Mouse (Mus musculus): Measurements from ENCODE around the gene Hbb-bs. TPM values are rescaled to one million over a fixed set of nuclear protein-coding genes. Genes with fewer than 3 reads are reported as not detected.
A peak's percentile ranks its signal among the peaks of the same experiment; 100 is the strongest.
"Not testable (repeated sequence)": the region's sequence is repeated elsewhere in the genome, so short reads cannot be mapped to it uniquely, and the experiment has no call there.

The Hbb-bs gene
- polyA plus RNA-seq, 1 experiment from 2014 or later: 3,810 TPM

DNA sequence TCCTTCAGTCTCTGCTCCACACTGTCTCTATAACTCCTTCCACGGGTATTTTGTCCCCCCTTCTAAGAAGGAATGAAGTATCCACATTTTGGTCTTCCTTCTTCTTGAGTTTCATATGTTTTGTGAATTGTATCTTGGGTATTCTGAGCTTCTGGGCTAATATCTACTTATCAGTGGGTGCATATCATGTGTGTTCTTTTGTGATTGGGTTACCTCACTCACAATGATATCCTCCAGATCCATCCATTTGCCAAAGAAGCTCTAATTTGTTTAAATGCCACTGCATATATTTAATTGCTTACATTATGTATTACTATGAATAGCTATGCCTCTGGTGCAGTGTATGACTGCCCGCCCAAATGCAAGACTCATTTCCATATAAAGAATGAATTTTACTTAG, 19.8 kb downstream of the Hbb-bs start:
- not testable (repeated sequence) for H3K9ac ChIP-seq (ENCODE audit: low read length); H3K27ac ChIP-seq (ENCODE audit: low read depth, low read length); H3K36me3 ChIP-seq (ENCODE audit: control insufficient read depth, insufficient read depth, low read length); H3K9me3 ChIP-seq (replicated peaks; ENCODE audit: control insufficient read depth, low read length); H3K4me1 ChIP-seq (ENCODE audit: control insufficient read depth, insufficient read depth, low read length); H3K4me3 ChIP-seq (ENCODE audit: low read depth, low read length); ATAC-seq; DNase-seq (ENCODE audit: low spot score); H3K4me2 ChIP-seq (ENCODE audit: low read length); H3K27me3 ChIP-seq (replicated peaks; ENCODE audit: control insufficient read depth, insufficient read depth, low read length)
- 64% methylated on average over 2 of the region's 2 CpGs for WGBS

DNA sequence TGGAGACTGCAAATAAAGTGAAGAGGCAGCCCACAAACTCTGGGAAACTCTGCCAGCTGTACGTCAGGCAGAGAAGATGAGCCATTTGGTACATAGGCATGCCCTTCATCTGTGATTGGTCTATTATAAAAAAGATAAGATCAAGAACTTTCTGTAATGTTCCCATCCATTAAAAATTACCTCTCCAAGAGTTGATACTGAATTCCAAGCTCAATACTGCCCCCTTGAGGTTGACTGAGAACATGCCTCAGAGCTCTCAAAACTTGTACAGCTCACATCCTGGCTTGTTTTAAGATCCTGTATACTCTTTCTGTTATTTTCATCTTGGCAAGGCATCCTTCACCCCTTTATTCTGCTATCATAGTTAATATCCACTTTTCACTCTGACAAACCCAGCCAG, 21.0 kb downstream of the Hbb-bs start:
- Histone ChIP-seq H3K4me2 (ENCODE audit: low read length) (no peak overlapping the region), H3K9me3 (replicated peaks; ENCODE audit: control insufficient read depth, low read length) (no peaks in the 10 kb centered on the region), H3K9ac (ENCODE audit: low read length) (no peak overlapping the region), H3K4me3 (ENCODE audit: low read depth, low read length) (no peak overlapping the region), H3K27ac (ENCODE audit: low read depth, low read length) (no peak overlapping the region), H3K27me3 (replicated peaks; ENCODE audit: control insufficient read depth, insufficient read depth, low read length) (no peaks in the 10 kb centered on the region), H3K36me3 (ENCODE audit: control insufficient read depth, insufficient read depth, low read length) (no peaks in the 10 kb centered on the region), H3K4me1 (ENCODE audit: control insufficient read depth, insufficient read depth, low read length) (no peaks in the 10 kb centered on the region)
- ATAC-seq: no peak
- DNase-seq (ENCODE audit: low spot score): peak; percentile 63
- WGBS: 62% methylated on average over 1 of the region's 1 CpGs

DNA sequence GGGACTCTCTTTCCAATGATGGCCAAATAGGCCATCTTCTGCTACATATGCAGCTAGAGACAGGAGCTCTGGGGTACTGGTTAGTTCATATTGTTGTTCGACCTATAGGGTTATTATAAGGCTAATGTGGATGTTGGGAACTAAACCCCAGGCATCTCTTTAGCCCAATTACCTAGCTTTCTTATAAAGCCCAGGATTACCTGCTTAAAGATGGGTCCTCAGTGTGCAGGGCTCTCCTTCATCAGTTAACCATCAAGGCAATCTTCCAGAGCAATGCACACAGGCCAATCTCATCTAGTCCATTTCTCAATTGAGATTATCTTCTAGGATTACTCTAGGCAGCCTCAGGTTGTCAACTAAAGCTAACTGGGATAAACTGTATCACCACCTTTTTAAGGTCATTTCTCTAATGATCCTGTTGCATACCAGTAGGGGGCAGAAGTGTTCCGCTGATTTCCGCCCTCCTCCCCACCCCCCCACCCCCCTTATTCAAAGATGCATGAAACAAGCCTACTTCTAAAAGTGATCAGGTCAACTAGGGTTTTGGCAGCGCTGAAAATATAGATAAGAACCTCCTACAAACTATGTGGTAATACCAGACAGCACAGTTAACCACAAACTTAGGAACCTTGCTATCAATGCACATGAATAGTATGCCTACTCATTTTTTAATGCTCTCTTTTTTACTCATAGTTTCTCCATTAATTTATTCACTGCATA, 35.1 kb downstream of the Hbb-bs start:
- ATAC-seq: no peak
- H3K4me1 ChIP-seq (ENCODE audit: control insufficient read depth, insufficient read depth, low read length): no peaks in the 10 kb centered on the region
- H3K36me3 ChIP-seq (ENCODE audit: control insufficient read depth, insufficient read depth, low read length): no peaks in the 10 kb centered on the region
- no peaks in the 10 kb centered on the region for H3K9me3 ChIP-seq (replicated peaks; ENCODE audit: control insufficient read depth, low read length)
- no peak overlapping the region for H3K27ac ChIP-seq (ENCODE audit: low read depth, low read length)
- no peak for DNase-seq (ENCODE audit: low spot score)
- H3K9ac ChIP-seq (ENCODE audit: low read length): no peak overlapping the region
- no peaks in the 10 kb centered on the region for H3K27me3 ChIP-seq (replicated peaks; ENCODE audit: control insufficient read depth, insufficient read depth, low read length)
- WGBS: 29% methylated on average over 4 of the region's 4 CpGs
- no peak overlapping the region for H3K4me3 ChIP-seq (ENCODE audit: low read depth, low read length)
- H3K4me2 ChIP-seq (ENCODE audit: low read length): no peak overlapping the region

DNA sequence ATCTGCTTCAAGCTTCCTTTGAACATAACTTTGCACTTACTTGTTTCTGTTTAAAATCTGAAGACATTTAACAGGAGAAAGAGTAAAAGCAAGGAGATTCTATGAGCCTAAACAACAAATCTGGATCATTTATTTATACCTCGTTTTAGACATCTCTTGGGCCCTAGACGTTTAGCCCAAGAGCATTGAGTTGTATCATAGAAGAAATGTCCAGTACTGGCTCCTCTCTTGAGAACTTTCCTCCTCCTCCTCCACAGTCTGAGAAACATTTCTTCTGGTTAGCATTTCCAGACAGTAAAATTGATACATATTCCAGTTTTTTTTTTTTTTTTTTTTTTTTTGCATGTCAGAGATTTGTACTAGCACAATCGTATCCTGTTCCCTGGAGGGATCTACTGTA, 36.2 kb downstream of the Hbb-bs start, which contains the start of gene Olfr67:
Gene Olfr67 (minus strand): TSS at position 101 of the 400 bp plus-strand sequence.
- no peak within 1 kb of the TSS for H3K4me3 ChIP-seq (ENCODE audit: low read depth, low read length)
- no peaks in the 10 kb centered on the region for H3K9me3 ChIP-seq (replicated peaks; ENCODE audit: control insufficient read depth, low read length)
- no peak for DNase-seq (ENCODE audit: low spot score)
- H3K27ac ChIP-seq (ENCODE audit: low read depth, low read length): no peak within 1 kb of the TSS
- H3K27me3 ChIP-seq (replicated peaks; ENCODE audit: control insufficient read depth, insufficient read depth, low read length): no peaks in the 10 kb centered on the region
- 74% methylated on average over 3 of the region's 3 CpGs for WGBS
- no peak within 1 kb of the TSS for H3K4me2 ChIP-seq (ENCODE audit: low read length)
- ATAC-seq: no peak
- H3K4me1 ChIP-seq (ENCODE audit: control insufficient read depth, insufficient read depth, low read length): no peaks in the 10 kb centered on the region
- H3K9ac ChIP-seq (ENCODE audit: low read length): no peak within 1 kb of the TSS
- no peaks in the 10 kb centered on the region for H3K36me3 ChIP-seq (ENCODE audit: control insufficient read depth, insufficient read depth, low read length)

DNA sequence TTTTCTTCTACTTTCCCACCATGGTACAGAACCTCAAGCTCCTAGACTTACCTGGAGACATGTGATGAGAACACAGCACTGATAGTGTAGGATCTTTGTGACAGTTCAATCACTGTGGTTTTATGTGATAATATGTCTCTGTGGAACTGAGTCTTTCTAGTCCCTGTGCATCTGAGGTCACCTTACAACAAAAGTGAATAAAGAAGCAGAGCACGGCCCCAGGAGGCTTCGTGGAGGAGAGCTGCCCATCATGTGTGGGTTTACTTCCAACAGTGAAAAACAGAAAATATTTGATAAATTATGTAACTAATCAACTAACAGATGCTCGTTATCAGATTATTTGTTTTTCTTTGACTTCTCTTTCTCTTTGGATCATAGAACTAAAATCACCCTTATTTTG, 48.3 kb downstream of the Hbb-bs start, which contains the start of gene Olfr68:
Gene Olfr68 (minus strand): TSS at position 101 of the 400 bp plus-strand sequence.
- Histone ChIP-seq H3K9ac (ENCODE audit: low read length) (no peak within 1 kb of the TSS), H3K27me3 (replicated peaks; ENCODE audit: control insufficient read depth, insufficient read depth, low read length) (no peaks in the 10 kb centered on the region), H3K4me3 (ENCODE audit: low read depth, low read length) (no peak within 1 kb of the TSS), H3K9me3 (replicated peaks; ENCODE audit: control insufficient read depth, low read length) (no peaks in the 10 kb centered on the region), H3K36me3 (ENCODE audit: control insufficient read depth, insufficient read depth, low read length) (no peaks in the 10 kb centered on the region), H3K4me1 (ENCODE audit: control insufficient read depth, insufficient read depth, low read length) (no peaks in the 10 kb centered on the region), H3K4me2 (ENCODE audit: low read length) (no peak within 1 kb of the TSS), H3K27ac (ENCODE audit: low read depth, low read length) (no peak within 1 kb of the TSS)
- DNase-seq (ENCODE audit: low spot score) (no peak), ATAC-seq (no peak)
- 72% methylated on average over 3 of the region's 3 CpGs for WGBS

DNA sequence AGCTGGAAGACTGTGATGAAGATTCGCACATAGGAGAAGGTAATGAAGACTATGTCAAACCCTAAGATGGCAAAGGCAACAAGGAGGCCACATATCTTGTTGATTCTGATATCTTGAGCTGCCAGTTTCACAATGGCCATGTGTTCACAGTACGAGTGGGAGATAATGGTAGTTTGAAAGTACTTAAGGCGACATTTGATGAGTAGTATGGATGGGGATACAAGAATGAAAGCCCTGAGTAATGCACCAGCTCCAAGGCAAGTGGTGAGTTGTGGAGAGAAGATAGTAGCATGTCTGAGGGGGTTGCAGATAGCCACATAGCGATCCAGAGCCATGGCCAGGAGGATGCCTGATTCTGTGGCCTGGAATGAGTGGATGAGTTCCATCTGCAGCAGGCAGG, 50.2 kb downstream of the Hbb-bs start:
- not testable (repeated sequence) for H3K4me3 ChIP-seq (ENCODE audit: low read depth, low read length); DNase-seq (ENCODE audit: low spot score); H3K9me3 ChIP-seq (replicated peaks; ENCODE audit: control insufficient read depth, low read length); ATAC-seq; H3K36me3 ChIP-seq (ENCODE audit: control insufficient read depth, insufficient read depth, low read length); H3K27me3 ChIP-seq (replicated peaks; ENCODE audit: control insufficient read depth, insufficient read depth, low read length); H3K9ac ChIP-seq (ENCODE audit: low read length); H3K4me2 ChIP-seq (ENCODE audit: low read length); H3K4me1 ChIP-seq (ENCODE audit: control insufficient read depth, insufficient read depth, low read length); H3K27ac ChIP-seq (ENCODE audit: low read depth, low read length)
- WGBS: 88% methylated on average over 3 of the region's 4 CpGs

Other genes with a start within 250 kb of the Hbb-bs start
- not detected in 2 replicates for gene Olfr618, start 238.0 kb downstream of the Hbb-bs start, polyA plus RNA-seq (2014; fragmentation: Nextera tagmentation; extraction: Ambion mirVana)
- gene Olfr619, start 227.5 kb downstream of the Hbb-bs start, polyA plus RNA-seq (2014; fragmentation: Nextera tagmentation; extraction: Ambion mirVana): not detected in 2 replicates
- not detected in 2 replicates for gene Olfr620, start 215.6 kb downstream of the Hbb-bs start, polyA plus RNA-seq (2014; fragmentation: Nextera tagmentation; extraction: Ambion mirVana)
- not detected in 2 replicates for gene Olfr622, start 185.4 kb downstream of the Hbb-bs start, polyA plus RNA-seq (2014; fragmentation: Nextera tagmentation; extraction: Ambion mirVana)
- not detected in 2 replicates for gene Olfr623, start 164.4 kb downstream of the Hbb-bs start, polyA plus RNA-seq (2014; fragmentation: Nextera tagmentation; extraction: Ambion mirVana)
- not detected in 2 replicates for gene Olfr624, start 156.9 kb downstream of the Hbb-bs start, polyA plus RNA-seq (2014; fragmentation: Nextera tagmentation; extraction: Ambion mirVana)
- not detected in 2 replicates for gene Olfr625-ps1, start 145.4 kb downstream of the Hbb-bs start, polyA plus RNA-seq (2014; fragmentation: Nextera tagmentation; extraction: Ambion mirVana)
- gene Olfr243, start 113.4 kb downstream of the Hbb-bs start, polyA plus RNA-seq (2014; fragmentation: Nextera tagmentation; extraction: Ambion mirVana): not detected in 2 replicates
- gene Olfr628, start 97.7 kb downstream of the Hbb-bs start, polyA plus RNA-seq (2014; fragmentation: Nextera tagmentation; extraction: Ambion mirVana): not detected in 2 replicates
- gene Olfr629, start 83.2 kb downstream of the Hbb-bs start, polyA plus RNA-seq (2014; fragmentation: Nextera tagmentation; extraction: Ambion mirVana): not detected in 2 replicates
- not detected in 2 replicates for gene Olfr630, start 70.8 kb downstream of the Hbb-bs start, polyA plus RNA-seq (2014; fragmentation: Nextera tagmentation; extraction: Ambion mirVana)
- not detected in 2 replicates for gene Olfr69, start 56.5 kb downstream of the Hbb-bs start, polyA plus RNA-seq (2014; fragmentation: Nextera tagmentation; extraction: Ambion mirVana)
- gene Olfr68, start 48.4 kb downstream of the Hbb-bs start, polyA plus RNA-seq (2014; fragmentation: Nextera tagmentation; extraction: Ambion mirVana): not detected in 2 replicates
- not detected in 2 replicates for gene Olfr67, start 36.3 kb downstream of the Hbb-bs start, polyA plus RNA-seq (2014; fragmentation: Nextera tagmentation; extraction: Ambion mirVana)
- 1,580 and 1,724 TPM in 2 replicates for gene Hbb-bt, start 14.1 kb downstream of the Hbb-bs start, polyA plus RNA-seq (2014; fragmentation: Nextera tagmentation; extraction: Ambion mirVana)
- not detected in 2 replicates for gene Hbb-bh2, start 12.4 kb upstream of the Hbb-bs start, polyA plus RNA-seq (2014; fragmentation: Nextera tagmentation; extraction: Ambion mirVana)
- 0.90 and 2.5 TPM in 2 replicates for gene Hbb-bh1, start 15.1 kb upstream of the Hbb-bs start, polyA plus RNA-seq (2014; fragmentation: Nextera tagmentation; extraction: Ambion mirVana)
- 152 and 669 TPM in 2 replicates for gene Hbb-y, start 25.1 kb upstream of the Hbb-bs start, polyA plus RNA-seq (2014; fragmentation: Nextera tagmentation; extraction: Ambion mirVana)
- gene Olfr66, start 58.2 kb upstream of the Hbb-bs start, polyA plus RNA-seq (2014; fragmentation: Nextera tagmentation; extraction: Ambion mirVana): not detected in 2 replicates
- not detected in 2 replicates for gene Olfr64, start 66.4 kb upstream of the Hbb-bs start, polyA plus RNA-seq (2014; fragmentation: Nextera tagmentation; extraction: Ambion mirVana)
- gene Olfr65, start 75.4 kb upstream of the Hbb-bs start, polyA plus RNA-seq (2014; fragmentation: Nextera tagmentation; extraction: Ambion mirVana): not detected in 2 replicates
- gene Olfr631, start 100.7 kb upstream of the Hbb-bs start, polyA plus RNA-seq (2014; fragmentation: Nextera tagmentation; extraction: Ambion mirVana): not detected in 2 replicates
- gene Olfr632, start 106.3 kb upstream of the Hbb-bs start, polyA plus RNA-seq (2014; fragmentation: Nextera tagmentation; extraction: Ambion mirVana): not detected in 2 replicates
- gene Olfr633, start 116.3 kb upstream of the Hbb-bs start, polyA plus RNA-seq (2014; fragmentation: Nextera tagmentation; extraction: Ambion mirVana): not detected in 2 replicates
- not detected in 2 replicates for gene Olfr635, start 143.1 kb upstream of the Hbb-bs start, polyA plus RNA-seq (2014; fragmentation: Nextera tagmentation; extraction: Ambion mirVana)
- not detected in 2 replicates for gene Olfr638, start 170.7 kb upstream of the Hbb-bs start, polyA plus RNA-seq (2014; fragmentation: Nextera tagmentation; extraction: Ambion mirVana)
- gene Olfr639, start 189.2 kb upstream of the Hbb-bs start, polyA plus RNA-seq (2014; fragmentation: Nextera tagmentation; extraction: Ambion mirVana): not detected in 2 replicates
- gene Olfr640, start 197.5 kb upstream of the Hbb-bs start, polyA plus RNA-seq (2014; fragmentation: Nextera tagmentation; extraction: Ambion mirVana): not detected in 2 replicates
- gene Olfr641, start 207.3 kb upstream of the Hbb-bs start, polyA plus RNA-seq (2014; fragmentation: Nextera tagmentation; extraction: Ambion mirVana): not detected in 2 replicates
- gene Olfr642, start 224.6 kb upstream of the Hbb-bs start, polyA plus RNA-seq (2014; fragmentation: Nextera tagmentation; extraction: Ambion mirVana): not detected in 2 replicates
- not detected in 2 replicates for gene 4930516K23Rik, start 233.3 kb upstream of the Hbb-bs start, polyA plus RNA-seq (2014; fragmentation: Nextera tagmentation; extraction: Ambion mirVana)
- gene Olfr644, start 243.8 kb upstream of the Hbb-bs start, polyA plus RNA-seq (2014; fragmentation: Nextera tagmentation; extraction: Ambion mirVana): not detected in 2 replicates